Mouse (Mus musculus) small intestine, adult 2 months (tissue): Measurements from ENCODE around the gene Phtf1. TPM values are rescaled to one million over a fixed set of nuclear protein-coding genes. Genes with fewer than 3 reads are reported as not detected.

Source experiments
- H3K27ac ChIP-seq: fragments of 200-500 bp; 2 replicates; pipeline ENCODE4 v1.5.1; 2012; ENCODE audit warnings: low read depth, low read length, control low read depth, inconsistent platforms; ENCODE audit not compliant: insufficient read depth
- H3K27me3 ChIP-seq: fragments of 200-500 bp; 2 replicates; pipeline ENCODE4 v1.6.1; 2012; ENCODE audit warnings: mild to moderate bottlenecking, moderate library complexity, low read length, inconsistent platforms; ENCODE audit not compliant: control insufficient read depth, insufficient read depth
- H3K36me3 ChIP-seq: fragments of 200-500 bp; 2 replicates; pipeline ENCODE4 v1.6.1; 2012; ENCODE audit warnings: mild to moderate bottlenecking, low read length, control low read depth, inconsistent platforms; ENCODE audit not compliant: control insufficient read depth, insufficient read depth
- H3K4me1 ChIP-seq: fragments of 200-500 bp; 2 replicates; pipeline ENCODE4 v1.6.1; 2012; ENCODE audit warnings: low read length, inconsistent platforms, mixed read lengths; ENCODE audit not compliant: control insufficient read depth, insufficient read depth, insufficient read length
- H3K4me3 ChIP-seq: fragments of 200-500 bp; 2 replicates; pipeline ENCODE4 v1.5.1; 2012; ENCODE audit warnings: low read depth, mild to moderate bottlenecking, control low read depth, inconsistent platforms, low read length, moderate library complexity
- CTCF ChIP-seq: fragments of 200-500 bp; IDR thresholded peaks from 2 replicates; pipeline ENCODE4 v1.5.1; 2012; ENCODE audit warnings: low read depth, mild to moderate bottlenecking, control low read depth, inconsistent platforms, low read length, moderate library complexity, mixed read lengths; ENCODE audit not compliant: insufficient replicate concordance, insufficient read length; ENCODE audit errors: extremely low read depth
- POLR2A ChIP-seq: fragments of 200-500 bp; IDR thresholded peaks from 2 replicates; pipeline ENCODE4 v1.6.1; 2012; ENCODE audit warnings: low read depth, mild to moderate bottlenecking, control low read depth, inconsistent platforms, low read length, moderate library complexity
- WGBS: fragments of 180-500 bp; shearing (Covaris S2); methylation state at CpG from one replicate; pipeline ENCODE4 v1.1.7; 2018; 5-methylcytosine and 5-hydroxymethylcytosine counted together
- polyA plus RNA-seq: library from polyadenylated mRNA; depleted of rRNA; stranded (reverse); fragments of >200 nt; gene quantifications from 2 replicates; pipeline ENCODE4 v1.2.3, GENCODE M21; 2012

Gene Phtf1
- polyA plus RNA-seq, 1 experiment = 3.2 TPM

DNA sequence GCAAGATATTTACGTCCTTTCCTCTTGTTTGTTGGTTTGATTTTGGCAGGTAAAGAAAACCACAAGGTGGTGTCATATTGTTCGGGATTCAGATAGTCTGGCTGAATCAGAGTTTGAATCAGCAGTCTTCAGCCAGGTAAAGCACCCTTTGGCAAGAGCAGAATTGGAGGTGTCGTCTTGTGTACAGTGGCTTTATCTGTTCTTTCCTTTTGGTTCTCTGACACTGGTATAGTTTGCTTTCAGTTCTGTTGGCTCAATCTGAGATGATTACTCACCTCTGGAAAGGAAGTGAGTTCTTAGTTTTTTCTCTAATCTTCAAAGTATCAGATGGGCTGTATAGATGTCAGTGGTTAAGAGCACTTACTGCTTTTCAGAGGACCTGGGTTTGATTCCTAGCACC lies 23.4 kb downstream of the Phtf1 start:
- Histone ChIP-seq H3K27ac (no peak overlapping the region), H3K4me1 (no peaks in the 10 kb centered on the region), H3K27me3 (no peaks in the 10 kb centered on the region), H3K4me3 (no peak overlapping the region), H3K36me3 (peaks cover 14% of the 10 kb centered on the region)
- no peak for TF ChIP-seq CTCF
- TF ChIP-seq POLR2A = no peak
- WGBS = 86% methylated on average over 3 of the region's 3 CpGs

GRCm38 (mm10) chr3:103998724-103999123 lies 30.8 kb downstream of the Phtf1 start:
- H3K4me3 ChIP-seq = no peak overlapping the region
- 92% methylated on average over 4 of the region's 4 CpGs for WGBS
- no peaks in the 10 kb centered on the region for H3K27me3 ChIP-seq
- no peak for TF ChIP-seq CTCF
- TF ChIP-seq POLR2A = no peak
- no peak overlapping the region for H3K27ac ChIP-seq
- peaks cover 15% of the 10 kb centered on the region for H3K36me3 ChIP-seq
- no peaks in the 10 kb centered on the region for H3K4me1 ChIP-seq

DNA sequence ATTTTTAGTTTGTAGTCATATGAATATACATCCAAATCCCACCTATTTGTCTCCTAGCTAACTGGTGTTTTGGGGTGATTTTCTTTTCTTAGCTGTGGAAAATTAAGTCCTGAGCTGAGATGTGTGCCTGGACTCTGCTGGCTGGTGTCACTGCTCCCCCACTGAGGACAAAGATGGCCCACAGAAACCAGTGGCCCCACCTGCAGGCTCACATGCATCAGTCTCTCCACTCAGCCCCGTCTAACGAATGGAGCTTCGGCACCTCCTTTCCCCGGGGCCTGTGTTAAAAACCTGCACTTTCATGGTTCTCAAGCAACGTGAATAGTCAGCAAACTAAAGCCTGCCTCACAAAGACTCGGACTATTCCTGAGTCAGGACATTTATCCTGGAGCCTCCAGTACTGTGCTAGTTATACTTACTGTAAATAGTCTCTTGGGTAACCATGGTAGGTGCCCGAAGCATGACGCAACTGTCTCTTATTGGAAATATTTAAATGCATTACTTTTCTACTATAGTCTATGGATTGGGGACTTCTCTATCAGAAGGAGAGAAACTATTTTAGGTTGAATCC lies 39.1 kb downstream of the Phtf1 start:
- Histone ChIP-seq H3K36me3 (peaks cover 23% of the 10 kb centered on the region), H3K4me3 (no peak overlapping the region), H3K27me3 (no peaks in the 10 kb centered on the region), H3K4me1 (no peaks in the 10 kb centered on the region), H3K27ac (no peak overlapping the region)
- 88% methylated on average over 8 of the region's 8 CpGs for WGBS
- TF ChIP-seq POLR2A = no peak
- TF ChIP-seq CTCF = no peak

GRCm38 (mm10) chr3:104007479-104007878 lies 39.6 kb downstream of the Phtf1 start:
- Histone ChIP-seq H3K27ac (no peak overlapping the region), H3K4me3 (no peak overlapping the region), H3K4me1 (no peaks in the 10 kb centered on the region), H3K27me3 (no peaks in the 10 kb centered on the region), H3K36me3 (peaks cover 25% of the 10 kb centered on the region)
- 89% methylated on average over 8 of the region's 8 CpGs for WGBS
- TF ChIP-seq POLR2A (no peak), CTCF (no peak)

DNA sequence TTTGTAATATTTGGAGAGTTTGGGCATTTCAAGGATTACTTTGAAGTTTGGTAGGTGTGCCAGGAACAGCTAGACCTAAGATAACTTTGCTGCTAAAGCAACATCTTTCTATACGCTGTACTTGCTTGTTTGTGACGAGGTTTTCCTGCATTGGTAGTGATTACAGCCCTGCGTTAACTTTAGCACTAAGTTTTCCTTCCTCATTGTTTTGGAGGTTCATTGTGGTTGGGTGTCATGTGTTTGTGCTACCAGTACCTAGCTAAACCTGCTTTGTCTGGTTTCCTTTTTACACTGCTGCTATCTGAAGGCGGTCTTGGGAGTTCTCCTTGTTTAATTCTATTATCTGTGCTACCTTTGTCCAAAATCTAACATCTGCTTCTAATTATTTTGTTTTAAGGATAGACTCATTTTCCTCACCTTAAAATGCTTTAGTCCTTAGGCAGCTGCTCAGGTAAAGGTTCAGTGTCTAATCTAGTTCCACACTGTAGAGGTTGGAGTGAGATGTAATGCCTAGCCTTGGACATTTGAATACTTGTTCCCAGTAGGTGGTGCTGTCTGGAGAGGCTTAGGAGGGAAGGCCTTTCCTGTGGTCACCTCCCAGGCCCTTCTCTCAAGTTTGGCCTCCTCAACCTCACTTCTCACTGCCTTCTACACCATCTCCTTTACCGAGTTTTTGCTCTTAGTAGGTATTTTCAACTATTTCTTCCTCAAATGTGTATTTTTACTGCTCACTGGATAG lies 42.2 kb downstream of the Phtf1 start:
- no peak for TF ChIP-seq CTCF
- no peak for TF ChIP-seq POLR2A
- no peaks in the 10 kb centered on the region for H3K4me1 ChIP-seq
- no peaks in the 10 kb centered on the region for H3K27me3 ChIP-seq
- H3K4me3 ChIP-seq = no peak overlapping the region
- H3K27ac ChIP-seq = no peak overlapping the region
- WGBS = 86% methylated on average over 5 of the region's 5 CpGs
- H3K36me3 ChIP-seq = peaks cover 29% of the 10 kb centered on the region

- Histone ChIP-seq H3K27me3 (no peaks in the 10 kb centered on the region), H3K4me3 (no peak overlapping the region), H3K4me1 (no peaks in the 10 kb centered on the region), H3K27ac (no peak overlapping the region), H3K36me3 (peaks cover 32% of the 10 kb centered on the region)
- TF ChIP-seq CTCF (no peak), POLR2A (no peak)
- WGBS = 81% methylated on average over 2 of the region's 2 CpGs
Measured at GRCm38 (mm10) chr3:104011972-104012371, 44.1 kb downstream of the Phtf1 start.

DNA sequence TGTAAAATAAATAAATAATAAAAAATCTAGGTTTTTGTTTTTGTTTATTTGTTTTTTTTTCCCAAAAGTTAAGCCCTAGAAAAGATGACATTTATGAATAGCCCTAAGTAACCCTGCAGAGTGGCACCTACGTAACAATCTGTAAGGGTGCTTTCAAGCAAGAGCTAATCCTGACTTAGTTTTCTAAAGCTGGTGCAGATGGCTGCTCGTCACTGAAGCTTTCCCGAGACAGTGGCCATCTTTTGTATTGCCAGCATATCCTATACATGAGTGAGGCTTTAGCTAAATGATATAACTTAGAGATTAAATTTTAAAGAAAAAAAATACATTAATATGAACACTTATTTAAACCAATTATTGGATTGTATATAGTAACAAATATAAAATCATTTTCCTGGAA lies 50.0 kb downstream of the Phtf1 start:
- H3K27me3 ChIP-seq = no peaks in the 10 kb centered on the region
- H3K4me1 ChIP-seq = no peaks in the 10 kb centered on the region
- TF ChIP-seq CTCF (no peak), POLR2A (no peak)
- no peak overlapping the region for H3K27ac ChIP-seq
- 93% methylated on average over 3 of the region's 3 CpGs for WGBS
- peaks cover 49% of the 10 kb centered on the region for H3K36me3 ChIP-seq
- H3K4me3 ChIP-seq = no peak overlapping the region

- no peak overlapping the region for H3K4me3 ChIP-seq
- H3K4me1 ChIP-seq = no peaks in the 10 kb centered on the region
- WGBS = 61% methylated on average over 4 of the region's 4 CpGs
- H3K27ac ChIP-seq = no peak overlapping the region
- H3K36me3 ChIP-seq = peaks cover 53% of the 10 kb centered on the region
- TF ChIP-seq CTCF (no peak), POLR2A (no peak)
- no peaks in the 10 kb centered on the region for H3K27me3 ChIP-seq
Measured at GRCm38 (mm10) chr3:104019453-104019852, 51.5 kb downstream of the Phtf1 start.
